Mouse (Mus musculus) induced T-regulatory cell, adult 2 months (primary cell): ENCODE results near the gene Ermp1.

Experiments used
- DNase-seq: peaks from one replicate; pipeline ENCODE4 v3.0.0-alpha.2; 2012; ENCODE audit warnings: low read depth

Ermp1 gene

DNA sequence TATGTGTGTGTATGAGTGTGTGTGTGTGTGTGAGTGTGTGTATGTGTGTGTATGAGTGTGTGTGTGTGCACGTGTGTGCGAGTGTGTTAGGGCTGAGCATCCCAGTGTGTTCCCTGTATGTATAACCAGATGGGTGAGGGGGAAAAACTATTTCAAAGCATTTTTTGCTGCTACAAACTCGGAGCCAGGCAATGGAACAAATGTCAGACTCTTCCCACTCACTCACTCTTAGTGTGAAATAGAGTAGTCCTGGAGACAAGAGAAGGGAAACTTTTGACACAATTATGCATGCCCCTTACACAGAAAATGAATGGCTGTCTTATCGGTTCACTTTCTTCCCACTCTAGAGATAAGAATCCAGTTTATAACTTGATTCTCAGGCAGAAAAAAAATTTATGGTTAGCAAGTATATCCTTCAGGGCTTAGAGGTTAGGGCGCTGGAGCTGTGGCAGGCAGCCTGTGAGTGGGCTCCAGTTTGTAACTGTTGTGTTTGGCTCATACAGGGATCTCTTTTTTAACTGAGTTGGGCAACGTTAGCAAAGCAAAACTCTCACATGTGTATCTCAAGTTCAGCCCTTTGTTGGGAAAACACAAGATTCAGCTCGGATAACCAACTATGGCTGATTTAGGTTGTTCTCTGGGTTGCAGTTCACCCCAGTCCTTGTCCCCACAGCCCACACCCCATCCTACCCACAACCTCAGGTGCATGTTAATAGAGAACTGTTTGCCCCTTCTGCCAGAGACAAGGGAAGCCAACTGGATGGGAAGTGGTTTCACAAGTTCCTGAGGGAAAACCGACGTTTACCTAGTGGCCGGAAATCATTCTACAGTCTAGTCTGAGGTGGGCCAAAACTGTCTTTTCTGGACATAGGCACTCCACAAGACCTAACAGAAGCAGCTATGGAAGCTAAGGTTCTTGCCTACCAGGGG lies 12.9 kb upstream of the Ermp1 start:
- DNase-seq: no peak

DNA sequence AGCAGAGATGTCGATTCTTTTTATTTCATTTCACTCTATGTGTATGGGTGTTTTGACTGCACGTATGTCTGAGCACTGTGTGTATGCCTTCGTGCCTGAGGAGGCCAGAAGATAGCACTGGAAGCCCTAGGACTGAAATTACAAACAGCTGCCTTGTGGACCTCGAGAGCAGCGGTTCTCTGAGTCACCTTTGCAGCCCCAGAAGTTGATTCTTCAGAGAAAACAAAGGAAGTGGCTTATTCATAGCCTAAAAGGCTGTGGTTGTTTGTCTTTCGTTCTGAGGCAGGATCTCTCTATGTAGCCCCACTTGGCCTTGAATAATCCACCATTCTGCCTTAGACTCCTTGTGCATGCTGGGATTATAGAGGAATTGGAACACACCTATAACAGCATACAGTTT lies 11.5 kb upstream of the Ermp1 start:
- peak; percentile 66 for DNase-seq

DNA sequence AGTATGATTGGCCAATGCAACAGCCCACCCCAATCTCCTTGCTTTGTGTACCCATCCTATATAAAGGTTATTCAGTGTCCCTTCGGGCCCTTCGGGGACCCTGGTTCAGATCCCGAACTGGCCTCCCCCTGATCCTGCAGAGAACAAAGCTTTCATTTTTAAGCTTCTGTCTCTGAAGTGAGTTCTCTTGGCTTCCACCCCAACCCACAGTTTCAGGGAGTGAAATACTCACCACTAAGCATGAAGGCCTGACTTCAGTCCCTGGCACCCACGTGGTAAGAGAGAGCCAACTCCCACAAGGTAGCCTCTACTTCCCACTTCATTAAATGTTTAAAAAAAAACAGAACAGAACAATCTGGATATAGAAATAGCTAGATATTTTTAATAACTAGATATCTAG lies 10.6 kb upstream of the Ermp1 start:
- DNase-seq: no peak

DNA sequence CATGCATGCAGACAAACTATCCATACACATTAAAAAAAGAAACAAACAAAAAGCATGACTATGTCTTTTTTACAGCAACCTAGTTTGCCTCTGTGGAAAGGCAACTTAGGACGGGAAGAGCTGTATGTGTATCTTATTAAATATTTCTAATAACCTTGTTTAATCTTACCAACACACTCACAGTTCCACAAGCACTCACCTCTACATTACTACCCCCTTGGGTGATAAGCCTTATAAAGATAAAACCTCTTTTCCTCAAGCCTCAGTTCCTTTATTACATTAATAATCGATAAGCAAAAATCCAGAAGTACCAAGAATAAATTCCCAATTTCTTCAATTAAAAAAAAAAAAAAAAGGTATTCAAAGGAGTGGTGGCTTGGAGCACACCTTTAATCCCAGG lies 9.3 kb upstream of the Ermp1 start:
- DNase-seq: no peak

DNA sequence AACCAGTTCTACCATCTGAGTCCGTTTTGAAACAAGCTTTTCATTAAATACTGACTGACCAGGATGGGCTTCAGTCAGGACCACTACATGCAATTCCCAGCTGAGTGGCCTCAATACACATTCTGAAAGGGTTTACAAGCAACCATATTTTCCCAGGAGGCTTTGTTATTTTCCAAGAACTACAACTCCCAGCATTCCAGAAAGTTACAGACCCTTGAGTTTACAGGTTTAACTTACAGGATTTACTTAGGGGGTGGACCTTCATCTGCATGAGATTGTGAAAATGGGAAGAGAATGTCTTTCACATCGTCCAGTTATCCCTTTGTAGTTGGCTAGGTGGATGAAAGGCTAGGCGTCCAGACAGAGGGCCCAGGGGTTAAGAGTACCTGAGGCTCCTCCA lies 8.8 kb upstream of the Ermp1 start:
- no peak for DNase-seq

DNA sequence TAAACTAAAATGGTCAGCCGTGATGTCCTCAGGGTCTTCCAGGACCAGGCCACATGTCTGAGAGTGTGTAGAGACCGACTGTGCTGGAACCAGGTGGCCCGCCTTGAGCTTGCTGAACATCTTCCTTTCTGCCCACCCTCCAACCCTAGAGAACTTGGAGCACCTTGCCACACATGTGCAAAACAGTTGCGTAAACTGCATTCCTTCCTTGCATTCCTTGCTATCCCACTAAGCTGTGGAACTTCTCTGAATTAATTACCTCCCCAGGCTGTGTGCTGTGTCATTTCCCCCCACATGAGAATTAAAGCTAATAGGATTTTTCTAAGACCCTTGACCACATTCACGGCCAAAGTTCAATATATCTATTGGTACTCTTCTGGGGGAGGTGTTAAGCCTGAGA lies 8.4 kb upstream of the Ermp1 start:
- DNase-seq: no peak

DNA sequence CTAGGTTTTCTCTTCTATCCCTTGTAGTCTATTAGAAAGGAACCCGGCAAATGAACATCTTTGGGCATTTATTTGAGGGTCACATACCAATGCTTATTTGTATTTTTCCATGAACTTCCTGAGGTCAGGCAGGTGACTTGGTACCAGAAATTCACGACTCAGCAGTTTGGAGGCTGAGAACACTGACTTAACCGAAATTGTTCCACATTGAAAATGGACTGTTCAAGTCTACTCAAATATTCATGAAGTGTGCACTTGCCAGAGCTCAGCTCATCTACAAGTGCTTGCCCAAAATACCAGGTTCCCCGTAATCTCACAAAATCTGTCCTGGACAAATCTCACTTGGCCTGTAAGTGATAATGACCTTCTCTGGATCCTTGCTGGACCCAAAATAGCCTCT lies 7.8 kb upstream of the Ermp1 start:
- no peak for DNase-seq

DNA sequence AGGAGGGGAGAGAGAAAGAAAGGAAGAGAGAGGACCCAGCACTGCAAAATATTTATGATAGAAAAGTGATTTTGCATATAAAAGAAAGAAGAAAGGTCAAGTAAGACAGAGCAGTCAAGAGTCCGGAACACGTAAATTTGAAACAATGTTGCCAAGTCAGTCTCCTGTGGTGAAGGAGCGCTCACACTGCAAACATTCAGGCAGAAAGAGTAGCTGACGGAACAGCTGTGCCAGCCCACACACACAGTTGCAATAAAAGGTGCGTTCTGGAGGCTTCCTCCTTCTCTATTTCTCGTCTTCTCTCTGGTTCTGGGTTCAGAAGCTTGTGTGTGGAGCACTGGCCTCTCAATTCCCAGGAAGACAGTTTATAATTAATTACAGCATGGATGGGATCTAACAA lies 6.9 kb upstream of the Ermp1 start:
- DNase-seq: peak; percentile 28

DNA sequence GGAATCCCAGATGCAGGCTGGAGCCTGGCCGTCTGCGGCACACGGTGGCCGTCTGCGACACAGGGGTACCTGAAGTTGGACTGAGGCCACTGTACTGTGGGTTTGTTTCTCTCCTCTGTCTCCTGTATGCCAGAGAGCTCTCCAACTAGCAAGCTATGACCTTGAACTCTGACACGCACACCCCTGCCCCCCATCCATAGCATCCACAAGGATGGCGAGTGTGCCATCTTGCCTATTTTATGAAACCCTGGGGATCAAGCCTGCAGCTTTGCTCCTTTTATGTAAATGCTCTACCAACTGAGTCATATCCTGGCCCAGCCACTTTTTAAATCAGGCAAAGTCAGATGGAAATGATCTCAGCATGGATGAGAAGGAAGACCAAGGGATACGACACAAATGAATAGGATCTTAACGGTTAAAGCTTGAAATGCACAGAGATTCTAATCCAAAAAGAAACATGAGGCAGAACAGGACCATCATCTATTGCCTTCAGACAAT lies 5.6 kb upstream of the Ermp1 start:
- no peak for DNase-seq

DNA sequence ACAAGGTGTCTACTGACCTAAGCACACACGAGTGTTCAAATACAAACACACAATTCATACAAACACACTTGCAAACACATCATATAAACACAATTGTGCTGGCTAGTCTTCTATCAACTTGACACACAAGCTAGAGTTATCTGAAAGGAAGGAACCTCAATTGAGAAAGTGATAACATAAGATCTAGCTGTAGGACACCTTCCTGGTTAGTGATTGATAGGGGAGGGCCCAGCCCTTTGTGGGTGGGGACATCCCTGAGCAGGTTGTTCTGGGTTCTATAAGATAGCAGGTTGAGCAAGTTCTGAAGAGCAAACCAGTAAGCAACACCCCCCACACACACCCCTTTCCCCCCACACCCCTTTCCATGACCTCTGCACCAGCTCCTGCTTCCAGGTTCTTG lies 1.5 kb upstream of the Ermp1 start:
- no peak for DNase-seq

DNA sequence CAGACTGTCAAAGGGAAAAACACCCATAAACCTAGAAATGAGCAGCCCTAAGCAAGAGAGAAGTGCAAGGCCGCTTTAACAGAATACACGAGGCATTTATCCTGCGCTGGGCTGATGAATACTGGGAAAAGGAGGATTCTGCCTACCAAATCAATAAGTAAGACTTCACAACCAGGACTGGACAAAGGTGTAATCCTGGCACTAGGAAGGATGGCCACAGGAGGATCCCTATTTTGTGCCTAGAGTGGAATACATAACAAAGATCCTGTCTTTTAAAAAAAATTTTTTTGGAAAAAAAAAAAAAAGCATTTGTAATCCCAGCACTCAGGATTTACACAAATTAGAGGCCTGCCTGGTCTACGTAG lies 317 bp upstream of the Ermp1 start:
- DNase-seq: no peak

DNA sequence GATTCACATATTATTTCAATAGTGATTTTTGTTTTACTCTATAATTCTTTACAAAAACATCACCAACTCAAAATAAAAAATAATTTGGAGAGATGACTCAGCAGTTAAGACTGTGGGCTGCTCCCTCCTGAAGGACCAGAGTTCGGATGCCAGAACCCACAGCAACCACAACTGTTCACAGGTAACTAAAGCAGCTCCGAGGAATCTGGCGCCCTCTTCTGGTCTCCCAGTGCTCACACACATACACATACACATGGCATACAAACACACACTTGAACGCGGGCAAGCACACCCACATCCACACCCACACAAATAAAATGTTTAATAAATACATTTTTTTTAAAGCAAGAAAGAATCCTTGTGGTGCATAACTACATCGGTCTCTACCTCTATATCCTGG lies 3.5 kb downstream of the Ermp1 start:
- peak; percentile 58 for DNase-seq

DNA sequence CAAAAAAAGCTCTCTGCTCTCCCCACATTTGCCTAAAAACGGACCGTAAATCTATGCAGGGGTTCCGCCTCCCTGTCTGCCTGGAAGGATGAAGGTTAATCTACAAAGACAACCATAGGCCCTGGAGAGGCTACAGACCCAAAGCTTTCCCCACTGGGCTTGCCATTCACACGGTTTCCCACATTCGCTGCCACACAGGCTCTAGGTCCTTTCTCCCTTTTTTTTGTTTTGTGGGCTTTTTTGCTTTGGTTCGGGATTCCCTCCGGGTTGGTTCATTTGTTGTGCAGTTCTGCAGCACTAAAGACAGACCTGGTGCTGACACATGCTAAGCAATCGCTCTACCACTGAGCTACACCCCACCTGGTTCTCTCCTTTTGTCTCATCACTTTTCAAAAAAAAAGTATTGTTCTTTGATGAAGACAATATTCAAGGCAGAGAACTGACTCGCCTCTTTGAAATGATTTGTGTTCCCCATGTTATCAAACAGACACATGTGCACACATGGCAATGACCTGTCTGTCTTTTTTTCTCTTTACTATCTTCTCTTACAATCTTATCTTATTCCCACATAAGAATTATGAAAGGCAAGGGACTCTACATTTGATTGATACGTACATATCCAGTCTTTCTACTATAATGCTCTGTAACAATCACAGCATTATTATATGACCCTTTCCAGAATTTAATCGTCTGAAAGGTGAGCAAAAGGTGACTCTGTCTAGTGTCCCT lies 4.9 kb downstream of the Ermp1 start:
- no peak for DNase-seq

DNA sequence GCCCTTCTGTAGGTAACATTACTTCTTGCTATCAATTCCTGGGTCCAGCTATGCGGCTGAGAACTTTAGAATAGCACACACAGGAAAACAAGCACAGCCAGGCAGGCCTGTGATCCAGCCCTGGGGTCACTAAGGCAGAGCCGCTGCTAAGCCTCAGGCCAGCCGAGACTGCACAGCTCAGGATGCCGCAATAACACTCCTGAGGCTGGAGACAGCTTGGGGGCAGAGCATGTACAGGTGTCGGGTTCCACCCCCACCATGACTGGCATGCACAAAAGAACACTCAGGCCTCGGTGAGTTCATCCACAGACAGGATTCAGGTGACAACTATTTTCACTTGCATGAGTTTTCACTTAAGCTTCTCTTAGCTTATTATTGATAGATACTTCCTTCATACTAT lies 6.0 kb downstream of the Ermp1 start:
- no peak for DNase-seq

DNA sequence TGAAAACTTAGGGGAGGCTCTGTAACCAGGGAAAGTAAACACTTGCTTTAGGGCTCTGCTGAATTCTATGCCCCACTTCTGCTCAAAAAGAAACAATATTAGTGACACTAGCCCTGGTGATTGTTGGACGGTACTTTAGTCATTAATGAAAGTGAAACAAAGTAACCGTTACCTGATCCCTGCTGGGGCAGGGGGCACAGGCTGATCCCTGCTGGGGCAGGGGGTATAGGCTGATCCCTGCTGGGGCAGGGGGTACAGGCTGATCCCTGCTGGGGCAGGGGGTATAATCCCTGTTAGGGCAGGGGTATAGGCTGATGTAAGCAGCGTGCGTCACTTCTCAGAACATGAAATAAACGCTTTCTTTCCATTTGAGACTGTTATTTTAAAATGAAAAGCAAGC lies 6.7 kb downstream of the Ermp1 start:
- DNase-seq: no peak

DNA sequence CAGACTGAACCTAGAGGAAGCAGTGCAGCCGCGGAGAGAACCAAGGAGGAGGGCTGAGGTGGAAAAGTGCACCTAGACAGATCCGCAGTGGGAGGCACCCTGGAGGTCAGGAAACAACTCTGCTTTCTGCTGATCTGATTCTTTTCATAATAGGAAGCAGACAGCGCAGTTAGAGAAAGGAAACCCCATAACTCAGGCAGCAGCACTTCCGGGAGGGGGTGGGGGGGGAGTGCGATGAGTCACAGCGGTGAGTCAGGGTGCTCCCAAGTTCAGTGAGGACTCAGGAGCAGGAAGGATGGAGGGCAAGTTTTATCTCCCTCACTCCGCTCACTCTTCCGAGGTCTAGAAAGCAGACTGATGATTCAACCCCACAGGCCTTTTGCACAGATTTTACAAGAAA lies 7.2 kb downstream of the Ermp1 start:
- DNase-seq: peak; percentile 89

DNA sequence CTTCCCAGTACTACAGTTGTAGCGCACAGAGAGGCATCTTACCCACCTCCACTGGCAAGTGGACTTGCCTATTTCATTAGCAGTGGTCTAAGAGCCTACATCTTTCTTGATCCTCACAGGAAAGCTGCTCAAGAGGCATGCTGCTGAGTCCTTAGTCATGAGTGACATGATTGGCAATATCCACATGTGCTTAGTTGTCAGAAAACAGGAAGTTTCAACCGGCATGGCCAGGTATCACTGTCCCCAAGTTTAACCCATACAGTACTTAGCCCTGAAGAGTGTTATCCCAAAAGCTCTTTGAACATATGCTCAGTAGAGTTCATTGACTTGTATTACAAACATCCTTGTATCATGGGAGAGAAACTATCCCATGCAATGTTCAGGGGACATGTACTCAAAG lies 36.1 kb downstream of the Ermp1 start:
- no peak for DNase-seq

DNA sequence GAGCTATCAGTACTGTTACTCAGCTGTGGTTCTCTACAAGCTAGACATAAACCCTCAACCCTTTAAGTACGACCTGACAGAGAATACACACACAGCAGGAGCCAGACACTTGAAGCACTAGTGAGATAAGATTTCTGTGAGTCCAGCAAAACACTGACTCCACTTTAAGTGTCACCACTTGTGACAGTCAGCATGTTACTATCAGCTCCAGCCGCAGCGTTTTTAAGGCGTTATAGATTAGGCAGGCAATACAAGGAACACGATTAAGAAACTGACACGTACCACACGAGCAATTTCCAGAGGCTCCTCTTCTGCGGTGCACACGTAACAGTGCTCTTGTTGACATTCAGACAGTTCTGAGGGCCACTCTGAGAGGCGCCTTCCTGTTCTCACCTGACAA lies 37.3 kb downstream of the Ermp1 start:
- no peak for DNase-seq

DNA sequence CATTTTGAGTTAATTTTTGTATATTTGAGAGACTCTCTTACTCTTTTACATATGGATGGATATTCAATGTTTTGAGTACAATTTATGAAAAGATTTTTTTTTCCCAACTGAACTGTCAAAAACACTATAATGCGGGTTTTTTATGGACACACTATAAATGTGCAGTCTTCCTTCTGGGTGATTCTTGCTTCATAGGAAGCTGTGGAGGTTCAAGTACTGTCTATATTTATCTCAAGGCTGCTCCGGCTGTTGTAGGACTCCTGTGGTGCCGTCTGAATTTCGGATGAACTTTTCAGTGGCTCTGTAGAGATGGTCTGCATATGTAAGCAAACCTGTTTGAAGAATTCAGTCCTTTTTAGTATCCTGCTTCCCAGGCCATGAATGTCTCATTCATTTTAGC lies 40.0 kb downstream of the Ermp1 start:
- DNase-seq: no peak

DNA sequence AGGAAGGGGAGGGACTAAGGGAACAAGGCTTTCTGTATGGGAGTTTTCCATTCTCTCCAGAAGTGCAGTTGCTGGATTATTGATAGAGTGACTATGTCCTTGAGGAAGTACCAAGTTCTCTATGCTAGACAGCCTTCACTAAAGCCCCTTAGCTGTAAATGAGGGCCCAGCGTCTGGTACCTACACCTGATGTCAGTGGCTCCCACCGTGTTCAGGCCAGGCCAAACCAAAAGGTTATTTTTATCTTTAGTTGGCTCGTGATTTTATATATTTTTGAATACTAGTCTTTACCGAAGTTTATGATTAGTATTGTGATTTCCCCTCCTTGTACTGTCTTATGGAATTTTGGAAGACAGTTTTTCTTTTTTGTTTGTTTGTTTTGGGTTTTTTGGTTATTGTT lies 40.7 kb downstream of the Ermp1 start:
- DNase-seq: no peak

DNA sequence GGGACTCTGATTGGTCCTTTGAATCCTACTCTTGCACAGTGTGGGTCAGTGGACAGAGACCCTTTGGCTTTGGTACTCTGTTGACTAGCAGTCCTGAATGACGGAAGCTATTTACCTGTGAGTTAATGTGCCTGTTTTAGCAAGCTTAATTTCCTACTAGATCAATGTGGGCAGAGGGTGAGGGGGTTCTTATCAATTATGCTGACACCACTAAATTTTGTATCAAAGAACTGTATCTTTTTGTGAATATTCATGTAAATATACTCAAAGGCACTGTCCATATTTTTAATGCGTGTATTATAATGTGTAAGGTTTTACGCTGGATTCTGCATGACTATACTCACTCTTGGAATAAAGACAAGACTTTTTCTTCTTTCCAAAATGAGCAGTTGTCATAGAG lies 43.6 kb downstream of the Ermp1 start:
- no peak for DNase-seq

DNA sequence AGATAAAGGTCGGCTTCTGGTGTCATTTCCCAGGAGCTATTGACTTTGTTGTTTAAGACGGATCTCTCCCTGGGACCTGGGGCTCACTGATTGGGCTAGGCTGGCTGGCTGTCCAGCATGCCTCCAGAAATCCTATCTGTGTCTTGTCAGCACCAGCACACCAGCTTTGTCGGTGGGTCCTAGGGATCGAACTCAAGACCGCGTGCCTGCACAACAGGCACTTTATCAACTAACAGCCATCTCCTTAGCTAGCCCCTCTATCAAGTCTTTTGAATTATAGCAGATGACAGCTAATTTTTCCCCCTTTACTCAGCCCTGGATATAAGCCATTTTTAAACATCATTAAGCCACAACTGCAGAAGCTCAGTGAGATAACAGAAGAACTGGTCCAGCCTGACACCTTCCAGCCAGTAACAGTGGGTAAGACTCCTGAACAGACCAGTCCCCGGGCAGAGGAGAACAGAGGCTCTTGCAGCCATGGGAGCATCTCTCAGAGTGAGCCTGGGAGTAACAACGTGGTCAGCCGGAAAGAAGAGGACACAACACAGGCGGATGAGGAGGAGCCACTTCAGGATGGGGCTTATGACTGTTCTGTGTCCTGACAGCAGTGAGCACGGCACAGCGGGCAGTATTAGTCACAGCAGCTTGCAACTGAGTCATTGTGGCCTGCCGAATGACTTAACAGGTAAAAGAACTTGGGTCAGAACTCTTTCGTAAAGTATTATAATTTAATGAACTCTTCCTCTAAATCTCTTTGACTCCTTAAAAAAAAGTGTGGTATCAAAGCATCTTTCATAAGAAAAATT lies 44.5 kb downstream of the Ermp1 start:
- DNase-seq: no peak

DNA sequence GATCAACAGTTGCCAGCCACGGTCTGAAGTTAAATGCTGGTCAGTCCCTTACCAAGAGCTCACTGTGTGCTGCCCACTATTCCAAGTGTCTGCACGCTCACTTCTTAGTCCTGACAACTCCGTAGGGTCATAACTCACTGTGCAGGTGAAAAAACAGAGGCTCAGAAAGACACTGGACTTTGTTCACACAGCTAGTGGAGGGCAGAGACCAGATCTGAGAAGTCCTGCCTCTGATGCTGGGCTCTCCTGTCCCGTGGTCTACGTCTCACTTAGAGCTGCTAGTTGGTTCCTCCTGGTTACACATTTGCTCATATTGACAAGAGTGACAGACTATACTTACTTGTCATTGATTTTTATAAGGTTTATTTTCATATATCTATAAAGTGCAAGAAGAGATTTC lies 49.2 kb downstream of the Ermp1 start:
- DNase-seq: no peak
